Mouse (Mus musculus): ENCODE measurements at regions not wholly inside any gene's neighbourhood (a gene's known extent, or its start where the extent isn't known, plus 50 kb on each side); places are given as distances from the start of the nearest gene placed in this dataset.

GRCm38 (mm10) chr6:147774626-147775025, 272.4 kb upstream of the Far2 start:
- H3K36me3 ChIP-seq (replicated peaks; ENCODE audit: control insufficient read depth, insufficient read depth, low read depth) = no peaks in the 10 kb centered on the region
- DNase-seq (ENCODE audit: low read depth in 3 of 3, low spot score in 3 of 3) (no peak), ATAC-seq (ENCODE audit: insufficient read depth) (no peak)
- no peaks in the 10 kb centered on the region for H3K9me3 ChIP-seq (ENCODE audit: control insufficient read depth, low read length)
- H3K4me1 ChIP-seq (replicated peaks; ENCODE audit: control insufficient read depth in 2 of 2, insufficient read depth in 2 of 2, low read length in 1 of 2) = no peaks in the 10 kb centered on the region
- WGBS (ENCODE audit: insufficient replicate concordance) = 66% methylated on average over 6 of the region's 6 CpGs
- no peak overlapping the region for H3K9ac ChIP-seq (replicated peaks)
- no peaks in the 10 kb centered on the region for H3K27me3 ChIP-seq (ENCODE audit: control insufficient read depth, insufficient read depth, low read length)
- TF ChIP-seq CTCF (IDR thresholded peaks at IDR 0.05; ENCODE audit: low read depth) = no peak
- no peak for TF ChIP-seq EP300 (IDR thresholded peaks at IDR 0.05; ENCODE audit: low read depth)
- H3K27ac ChIP-seq = no peak overlapping the region
- no peak overlapping the region for H3K4me2 ChIP-seq (ENCODE audit: low read depth)
- H3K4me3 ChIP-seq (ENCODE audit: insufficient read depth in 1 of 2, low read depth in 2 of 2, low read length in 2 of 2) = no peak overlapping the region

GRCm38 (mm10) chr6:147779466-147779865, 267.6 kb upstream of the Far2 start:
- Histone ChIP-seq H3K4me3 (ENCODE audit: insufficient read depth in 1 of 2, low read depth in 2 of 2, low read length in 2 of 2) (no peak overlapping the region), H3K9ac (replicated peaks) (no peak overlapping the region), H3K27ac (no peak overlapping the region), H3K27me3 (ENCODE audit: control insufficient read depth, insufficient read depth, low read length) (no peaks in the 10 kb centered on the region), H3K9me3 (ENCODE audit: control insufficient read depth, low read length) (no peaks in the 10 kb centered on the region), H3K4me1 (replicated peaks; ENCODE audit: control insufficient read depth in 2 of 2, insufficient read depth in 2 of 2, low read length in 1 of 2) (no peaks in the 10 kb centered on the region), H3K36me3 (replicated peaks; ENCODE audit: control insufficient read depth, insufficient read depth, low read depth) (no peaks in the 10 kb centered on the region), H3K4me2 (ENCODE audit: low read depth) (no peak overlapping the region)
- ATAC-seq (ENCODE audit: insufficient read depth) (no peak), DNase-seq (ENCODE audit: low read depth in 3 of 3, low spot score in 3 of 3) (no peak)
- TF ChIP-seq EP300 (IDR thresholded peaks at IDR 0.05; ENCODE audit: low read depth) (no peak), CTCF (IDR thresholded peaks at IDR 0.05; ENCODE audit: low read depth) (no peak)
- 71% methylated on average over 1 of the region's 1 CpGs for WGBS (ENCODE audit: insufficient replicate concordance)

GRCm38 (mm10) chr6:147784249-147784648, 262.8 kb upstream of the Far2 start:
- ATAC-seq (ENCODE audit: insufficient read depth) (no peak), DNase-seq (ENCODE audit: low read depth in 3 of 3, low spot score in 3 of 3) (no peak)
- Histone ChIP-seq H3K9me3 (ENCODE audit: control insufficient read depth, low read length) (no peaks in the 10 kb centered on the region), H3K27me3 (ENCODE audit: control insufficient read depth, insufficient read depth, low read length) (no peaks in the 10 kb centered on the region), H3K36me3 (replicated peaks; ENCODE audit: control insufficient read depth, insufficient read depth, low read depth) (no peaks in the 10 kb centered on the region), H3K27ac (no peak overlapping the region), H3K9ac (replicated peaks) (no peak overlapping the region), H3K4me3 (ENCODE audit: insufficient read depth in 1 of 2, low read depth in 2 of 2, low read length in 2 of 2) (no peak overlapping the region), H3K4me1 (replicated peaks; ENCODE audit: control insufficient read depth in 2 of 2, insufficient read depth in 2 of 2, low read length in 1 of 2) (no peaks in the 10 kb centered on the region), H3K4me2 (ENCODE audit: low read depth) (no peak overlapping the region)
- TF ChIP-seq EP300 (IDR thresholded peaks at IDR 0.05; ENCODE audit: low read depth) = no peak
- WGBS (ENCODE audit: insufficient replicate concordance) = 54% methylated on average over 2 of the region's 2 CpGs

GRCm38 (mm10) chr6:147784854-147785253, 262.2 kb upstream of the Far2 start:
- ATAC-seq (ENCODE audit: insufficient read depth) = no peak
- TF ChIP-seq CTCF (IDR thresholded peaks at IDR 0.05; ENCODE audit: low read depth) = no peak
- no peak for TF ChIP-seq EP300 (IDR thresholded peaks at IDR 0.05; ENCODE audit: low read depth)
- Histone ChIP-seq H3K27ac (no peak overlapping the region), H3K9ac (replicated peaks) (no peak overlapping the region), H3K36me3 (replicated peaks; ENCODE audit: control insufficient read depth, insufficient read depth, low read depth) (no peaks in the 10 kb centered on the region), H3K9me3 (ENCODE audit: control insufficient read depth, low read length) (no peaks in the 10 kb centered on the region), H3K4me2 (ENCODE audit: low read depth) (no peak overlapping the region), H3K27me3 (ENCODE audit: control insufficient read depth, insufficient read depth, low read length) (no peaks in the 10 kb centered on the region), H3K4me3 (ENCODE audit: insufficient read depth in 1 of 2, low read depth in 2 of 2, low read length in 2 of 2) (no peak overlapping the region), H3K4me1 (replicated peaks; ENCODE audit: control insufficient read depth in 2 of 2, insufficient read depth in 2 of 2, low read length in 1 of 2) (no peaks in the 10 kb centered on the region)
- no peak for DNase-seq (ENCODE audit: low read depth in 3 of 3, low spot score in 3 of 3)
- WGBS (ENCODE audit: insufficient replicate concordance) = 41% methylated on average over 6 of the region's 6 CpGs

GRCm38 (mm10) chr6:147788095-147788494, 259.0 kb upstream of the Far2 start:
- Histone ChIP-seq H3K9me3 (ENCODE audit: control insufficient read depth, low read length) (no peaks in the 10 kb centered on the region), H3K4me2 (ENCODE audit: low read depth) (no peak overlapping the region), H3K36me3 (replicated peaks; ENCODE audit: control insufficient read depth, insufficient read depth, low read depth) (no peaks in the 10 kb centered on the region), H3K4me1 (replicated peaks; ENCODE audit: control insufficient read depth in 2 of 2, insufficient read depth in 2 of 2, low read length in 1 of 2) (no peaks in the 10 kb centered on the region), H3K9ac (replicated peaks) (no peak overlapping the region), H3K27me3 (ENCODE audit: control insufficient read depth, insufficient read depth, low read length) (no peaks in the 10 kb centered on the region), H3K4me3 (ENCODE audit: insufficient read depth in 1 of 2, low read depth in 2 of 2, low read length in 2 of 2) (no peak overlapping the region), H3K27ac (no peak overlapping the region)
- ATAC-seq (ENCODE audit: insufficient read depth) (no peak), DNase-seq (ENCODE audit: low read depth in 3 of 3, low spot score in 3 of 3) (no peak)
- TF ChIP-seq CTCF (IDR thresholded peaks at IDR 0.05; ENCODE audit: low read depth) = no peak
- TF ChIP-seq EP300 (IDR thresholded peaks at IDR 0.05; ENCODE audit: low read depth) = no peak
- 46% methylated on average over 2 of the region's 2 CpGs for WGBS (ENCODE audit: insufficient replicate concordance)

All from liver, embryonic 14.5 days (tissue).